Mouse (Mus musculus): ENCODE data around the gene Nmnat3. TPM values are rescaled to one million over a fixed set of nuclear protein-coding genes. Genes with fewer than 3 reads are reported as not detected.

Nmnat3 gene
- polyA plus RNA-seq, 1 experiment: 7.1 TPM

- 92% methylated on average over 5 of the region's 5 CpGs for WGBS
- Histone ChIP-seq H3K27ac (ENCODE audit: insufficient read depth, low read length) (no peak overlapping the region), H3K4me1 (ENCODE audit: control insufficient read depth, insufficient read depth, insufficient read length) (no peaks in the 10 kb centered on the region), H3K27me3 (ENCODE audit: control insufficient read depth, insufficient read depth, low read length) (no peaks in the 10 kb centered on the region), H3K4me3 (ENCODE audit: extremely low read depth, insufficient read depth, insufficient read length) (no peak overlapping the region), H3K36me3 (ENCODE audit: control insufficient read depth, insufficient read depth, low read length) (no peaks in the 10 kb centered on the region)
- TF ChIP-seq CTCF (IDR thresholded peaks at IDR 0.05; ENCODE audit: extremely low read depth, insufficient read depth, insufficient read length, insufficient replicate concordance): no peak
- no peak for TF ChIP-seq POLR2A (IDR thresholded peaks at IDR 0.05; ENCODE audit: low read depth, low read length)
- no peak for DNase-seq (ENCODE audit: low read depth in 1 of 2, low spot score in 2 of 2)
These were observed 101.4 kb downstream of the Nmnat3 start for GRCm38 (mm10) chr9:98388633-98388965.

DNA sequence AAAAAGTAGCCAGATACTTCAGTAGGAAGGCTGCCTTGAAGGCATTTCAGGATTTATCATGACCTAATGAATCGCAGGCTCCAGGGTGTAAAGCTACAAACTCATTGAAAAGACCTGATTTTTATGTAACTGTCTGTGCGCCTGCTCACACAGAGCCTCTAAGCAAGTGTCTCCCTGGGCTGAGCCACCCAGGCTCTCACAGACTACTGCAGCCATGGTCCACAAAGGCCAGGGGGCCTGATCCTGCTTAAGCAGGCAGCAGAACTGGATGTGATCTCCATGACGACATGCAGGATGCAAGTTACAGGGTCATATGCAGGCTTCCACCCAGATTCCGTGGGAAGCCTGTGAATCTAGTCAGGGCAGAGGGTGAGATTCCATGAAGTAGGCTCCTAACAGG is 106.3 kb downstream of the Nmnat3 start:
- TF ChIP-seq POLR2A (IDR thresholded peaks at IDR 0.05; ENCODE audit: low read depth, low read length) (no peak), CTCF (IDR thresholded peaks at IDR 0.05; ENCODE audit: extremely low read depth, insufficient read depth, insufficient read length, insufficient replicate concordance) (no peak)
- WGBS: 94% methylated on average over 4 of the region's 4 CpGs
- Histone ChIP-seq H3K36me3 (ENCODE audit: control insufficient read depth, insufficient read depth, low read length) (no peaks in the 10 kb centered on the region), H3K4me3 (ENCODE audit: extremely low read depth, insufficient read depth, insufficient read length) (no peak overlapping the region), H3K27ac (ENCODE audit: insufficient read depth, low read length) (no peak overlapping the region), H3K4me1 (ENCODE audit: control insufficient read depth, insufficient read depth, insufficient read length) (no peaks in the 10 kb centered on the region), H3K27me3 (ENCODE audit: control insufficient read depth, insufficient read depth, low read length) (no peaks in the 10 kb centered on the region)
- DNase-seq (ENCODE audit: low read depth in 1 of 2, low spot score in 2 of 2): no peak

- WGBS: 92% methylated on average over 6 of the region's 6 CpGs
- TF ChIP-seq POLR2A (IDR thresholded peaks at IDR 0.05; ENCODE audit: low read depth, low read length) (no peak), CTCF (IDR thresholded peaks at IDR 0.05; ENCODE audit: extremely low read depth, insufficient read depth, insufficient read length, insufficient replicate concordance) (no peak)
- Histone ChIP-seq H3K4me1 (ENCODE audit: control insufficient read depth, insufficient read depth, insufficient read length) (no peaks in the 10 kb centered on the region), H3K27me3 (ENCODE audit: control insufficient read depth, insufficient read depth, low read length) (no peaks in the 10 kb centered on the region), H3K27ac (ENCODE audit: insufficient read depth, low read length) (no peak overlapping the region), H3K4me3 (ENCODE audit: extremely low read depth, insufficient read depth, insufficient read length) (no peak overlapping the region), H3K36me3 (ENCODE audit: control insufficient read depth, insufficient read depth, low read length) (no peaks in the 10 kb centered on the region)
- no peak for DNase-seq (ENCODE audit: low read depth in 1 of 2, low spot score in 2 of 2)
These were observed 110.0 kb downstream of the Nmnat3 start for GRCm38 (mm10) chr9:98397211-98397610.

DNA sequence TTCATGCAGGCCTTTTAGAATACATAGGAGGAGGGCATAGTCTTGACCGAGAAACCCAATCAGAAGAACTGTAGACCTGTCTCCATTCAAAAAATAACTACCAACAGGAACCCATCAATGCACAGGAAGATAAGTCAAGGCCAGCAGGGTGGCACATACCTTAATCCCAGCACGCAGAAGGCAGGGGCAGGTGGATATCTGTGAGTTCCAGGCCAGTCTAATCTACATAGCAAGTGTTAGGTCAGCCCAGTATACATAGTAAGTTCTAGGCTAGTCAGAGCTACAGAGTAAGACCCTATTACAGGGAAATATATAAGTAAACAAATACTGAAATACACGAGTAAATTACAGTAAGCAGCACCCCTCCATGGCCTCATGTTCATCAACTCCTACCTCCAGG is 110.6 kb downstream of the Nmnat3 start:
- Histone ChIP-seq H3K4me3 (ENCODE audit: extremely low read depth, insufficient read depth, insufficient read length) (no peak overlapping the region), H3K4me1 (ENCODE audit: control insufficient read depth, insufficient read depth, insufficient read length) (no peaks in the 10 kb centered on the region), H3K36me3 (ENCODE audit: control insufficient read depth, insufficient read depth, low read length) (no peaks in the 10 kb centered on the region), H3K27ac (ENCODE audit: insufficient read depth, low read length) (no peak overlapping the region), H3K27me3 (ENCODE audit: control insufficient read depth, insufficient read depth, low read length) (no peaks in the 10 kb centered on the region)
- DNase-seq (ENCODE audit: low read depth in 1 of 2, low spot score in 2 of 2): no peak
- 86% methylated on average over 3 of the region's 3 CpGs for WGBS
- TF ChIP-seq POLR2A (IDR thresholded peaks at IDR 0.05; ENCODE audit: low read depth, low read length) (no peak), CTCF (IDR thresholded peaks at IDR 0.05; ENCODE audit: extremely low read depth, insufficient read depth, insufficient read length, insufficient replicate concordance) (no peak)

DNA sequence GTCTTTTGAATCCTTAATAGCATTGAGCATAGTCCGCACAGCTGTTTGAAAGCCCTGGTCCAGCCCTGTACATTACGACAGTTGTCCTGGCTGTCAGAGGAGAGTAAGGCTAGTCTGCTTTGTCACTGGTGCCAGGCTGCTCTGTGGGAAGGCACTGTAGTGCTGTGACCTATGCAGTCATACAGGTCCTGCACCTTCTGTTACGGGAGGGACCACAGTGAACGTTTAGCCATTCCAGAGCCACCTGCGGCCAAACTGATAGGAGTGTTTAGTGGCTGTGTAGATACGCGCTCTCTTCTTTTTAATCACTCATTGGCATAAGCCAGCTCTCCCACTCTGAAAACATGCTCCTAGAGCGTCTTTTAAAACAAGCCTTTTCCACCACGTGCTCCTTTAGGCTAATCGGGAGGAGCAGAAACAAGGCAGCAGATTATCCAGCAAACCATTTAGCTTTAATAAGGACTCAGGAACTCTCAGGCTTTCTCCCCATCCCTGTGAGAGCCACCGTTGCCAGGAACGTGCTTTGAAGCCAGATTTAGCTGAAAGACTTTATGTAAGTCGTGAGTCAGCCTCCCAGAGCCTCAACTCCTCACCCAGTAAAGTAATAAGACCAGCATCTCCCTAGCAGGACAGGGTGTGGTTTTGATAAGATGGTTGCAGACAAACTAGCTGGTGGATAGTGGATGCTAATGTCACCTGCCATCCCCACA is 113.1 kb downstream of the Nmnat3 start:
- Histone ChIP-seq H3K27me3 (ENCODE audit: control insufficient read depth, insufficient read depth, low read length) (no peaks in the 10 kb centered on the region), H3K27ac (ENCODE audit: insufficient read depth, low read length) (no peak overlapping the region), H3K4me3 (ENCODE audit: extremely low read depth, insufficient read depth, insufficient read length) (no peak overlapping the region), H3K36me3 (ENCODE audit: control insufficient read depth, insufficient read depth, low read length) (no peaks in the 10 kb centered on the region), H3K4me1 (ENCODE audit: control insufficient read depth, insufficient read depth, insufficient read length) (no peaks in the 10 kb centered on the region)
- TF ChIP-seq POLR2A (IDR thresholded peaks at IDR 0.05; ENCODE audit: low read depth, low read length) (no peak), CTCF (IDR thresholded peaks at IDR 0.05; ENCODE audit: extremely low read depth, insufficient read depth, insufficient read length, insufficient replicate concordance) (no peak)
- WGBS: 92% methylated on average over 13 of the region's 13 CpGs
- no peak for DNase-seq (ENCODE audit: low read depth in 1 of 2, low spot score in 2 of 2)

DNA sequence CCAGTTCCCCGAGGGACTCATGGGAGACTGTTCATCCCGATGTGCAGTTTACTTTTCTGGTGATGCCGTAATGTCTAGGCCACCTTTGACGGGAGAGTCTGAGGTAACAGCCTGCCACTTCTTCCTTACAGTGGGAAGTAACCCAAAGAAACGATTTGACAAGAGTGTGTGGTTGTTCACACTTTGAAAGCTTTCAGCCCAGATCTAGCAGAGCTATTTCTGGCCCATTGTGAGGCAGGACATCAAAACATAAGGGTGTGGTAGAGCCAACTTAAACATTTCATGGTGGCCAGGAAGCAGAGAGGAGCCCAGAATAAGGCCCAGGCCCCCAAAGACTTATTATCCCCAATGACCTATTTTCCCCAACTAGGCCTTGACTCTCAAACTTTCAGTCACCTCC is 114.4 kb downstream of the Nmnat3 start:
- DNase-seq (ENCODE audit: low read depth in 1 of 2, low spot score in 2 of 2): no peak
- Histone ChIP-seq H3K36me3 (ENCODE audit: control insufficient read depth, insufficient read depth, low read length) (no peaks in the 10 kb centered on the region), H3K4me1 (ENCODE audit: control insufficient read depth, insufficient read depth, insufficient read length) (no peaks in the 10 kb centered on the region), H3K4me3 (ENCODE audit: extremely low read depth, insufficient read depth, insufficient read length) (no peak overlapping the region), H3K27ac (ENCODE audit: insufficient read depth, low read length) (no peak overlapping the region), H3K27me3 (ENCODE audit: control insufficient read depth, insufficient read depth, low read length) (no peaks in the 10 kb centered on the region)
- WGBS: 82% methylated on average over 5 of the region's 5 CpGs
- no peak for TF ChIP-seq POLR2A (IDR thresholded peaks at IDR 0.05; ENCODE audit: low read depth, low read length)
- TF ChIP-seq CTCF (IDR thresholded peaks at IDR 0.05; ENCODE audit: extremely low read depth, insufficient read depth, insufficient read length, insufficient replicate concordance): no peak

GRCm38 (mm10) chr9:98407771-98408170 is 120.5 kb downstream of the Nmnat3 start:
- Histone ChIP-seq H3K36me3 (ENCODE audit: control insufficient read depth, insufficient read depth, low read length) (no peaks in the 10 kb centered on the region), H3K4me1 (ENCODE audit: control insufficient read depth, insufficient read depth, insufficient read length) (no peaks in the 10 kb centered on the region), H3K27me3 (ENCODE audit: control insufficient read depth, insufficient read depth, low read length) (no peaks in the 10 kb centered on the region), H3K4me3 (ENCODE audit: extremely low read depth, insufficient read depth, insufficient read length) (no peak overlapping the region), H3K27ac (ENCODE audit: insufficient read depth, low read length) (no peak overlapping the region)
- WGBS: 96% methylated on average over 12 of the region's 12 CpGs
- no peak for DNase-seq (ENCODE audit: low read depth in 1 of 2, low spot score in 2 of 2)
- TF ChIP-seq CTCF (IDR thresholded peaks at IDR 0.05; ENCODE audit: extremely low read depth, insufficient read depth, insufficient read length, insufficient replicate concordance): no peak
- no peak for TF ChIP-seq POLR2A (IDR thresholded peaks at IDR 0.05; ENCODE audit: low read depth, low read length)

Measured in spleen, adult 2 months (tissue).